Mouse (Mus musculus) ES-E14 (cell line): ENCODE data around the gene Ddx21.

ENCODE experiments used
- CHD2 ChIP-seq: IDR thresholded peaks from 2 replicates; pipeline ENCODE4 v1.6.1; 2014; ENCODE audit warnings: mild to moderate bottlenecking, low read depth, low read length, inconsistent platforms
- MAFK ChIP-seq: IDR thresholded peaks from 2 replicates; pipeline ENCODE4 v1.6.1; 2014; ENCODE audit warnings: mild to moderate bottlenecking, low read depth, low read length, inconsistent platforms; ENCODE audit not compliant: insufficient read depth
- ZC3H11A ChIP-seq: IDR thresholded peaks from 2 replicates; pipeline ENCODE4 v1.6.1; 2012; ENCODE audit warnings: low read depth, mild to moderate bottlenecking, inconsistent platforms, low read length, borderline replicate concordance
- ZNF384 ChIP-seq: IDR thresholded peaks from 2 replicates; pipeline ENCODE4 v1.6.1; 2012; ENCODE audit warnings: low read depth, low read length, inconsistent platforms

- TF ChIP-seq MAFK = no peak
- TF ChIP-seq ZC3H11A = no peak
- TF ChIP-seq CHD2 = no peak
- no peak for TF ChIP-seq ZNF384
These were observed 67.6 kb downstream of the Ddx21 start for GRCm38 (mm10) chr10:62534509-62534908.
